Mouse (Mus musculus) ES-Bruce4 (cell line): ENCODE data around the gene Hsdl2. TPM values are rescaled to one million over a fixed set of nuclear protein-coding genes. Genes with fewer than 3 reads are reported as not detected.
"Not testable (repeated sequence)": the region's sequence is repeated elsewhere in the genome, so short reads cannot be mapped to it uniquely, and the experiment has no call there.

Source experiments
- H3K27ac ChIP-seq: 2 replicates; pipeline ENCODE4 v1.5.1; 2012; ENCODE audit warnings: low read length, inconsistent platforms; ENCODE audit not compliant: insufficient read depth
- H3K27me3 ChIP-seq: 2 replicates; pipeline ENCODE4 v1.6.1; 2012; ENCODE audit warnings: mild to moderate bottlenecking, low read length, inconsistent platforms; ENCODE audit not compliant: control insufficient read depth, poor library complexity, insufficient read depth, severe bottlenecking
- H3K36me3 ChIP-seq: 2 replicates; pipeline ENCODE4 v1.6.1; 2012; ENCODE audit warnings: inconsistent platforms, mild to moderate bottlenecking, low read length, moderate library complexity; ENCODE audit not compliant: control insufficient read depth, poor library complexity, insufficient read depth, severe bottlenecking
- H3K4me1 ChIP-seq: one replicate; pipeline ENCODE4 v1.8.1; 2011; ENCODE audit warnings: low read length; ENCODE audit not compliant: control insufficient read depth, insufficient read depth
- H3K4me3 ChIP-seq: 2 replicates; pipeline ENCODE4 v1.5.1; 2011; ENCODE audit warnings: low read depth, mild to moderate bottlenecking, low read length
- H3K9ac ChIP-seq: 2 replicates; pipeline ENCODE4 v1.6.1; 2012; ENCODE audit warnings: low read depth, mild to moderate bottlenecking, inconsistent platforms; ENCODE audit not compliant: poor library complexity, severe bottlenecking
- H3K9me3 ChIP-seq: replicated peaks from 2 replicates; pipeline ENCODE4 v1.6.1; 2012; ENCODE audit warnings: mild to moderate bottlenecking, low read length, inconsistent platforms; ENCODE audit not compliant: control insufficient read depth, poor library complexity, insufficient read depth, severe bottlenecking
- CTCF ChIP-seq: IDR thresholded peaks from one replicate; pipeline ENCODE4 v1.8.1; 2011; ENCODE audit warnings: low read depth, low read length
- EP300 ChIP-seq: IDR thresholded peaks from 2 replicates; pipeline ENCODE4 v1.6.1; 2011; ENCODE audit warnings: low read depth, low read length; ENCODE audit not compliant: insufficient read depth
- POLR2A ChIP-seq: IDR thresholded peaks from one replicate; pipeline ENCODE4 v1.8.1; 2011; ENCODE audit warnings: low read length; ENCODE audit not compliant: insufficient read depth
- polyA plus RNA-seq: library from polyadenylated mRNA; stranded (reverse); fragments of >200 nt; gene quantifications from 2 replicates; pipeline ENCODE4 v1.2.4, GENCODE M21; 2011; ENCODE audit warnings: low read depth; ENCODE audit not compliant: missing spikeins, insufficient read depth, insufficient read length

Hsdl2 gene
- polyA plus RNA-seq, 1 experiment, result 27.3 TPM

- TF ChIP-seq EP300, result no peak
- TF ChIP-seq CTCF, result no peak
- TF ChIP-seq POLR2A, result no peak
- Histone ChIP-seq H3K36me3 (no peaks in the 10 kb centered on the region), H3K4me3 (no peak overlapping the region), H3K27ac (peak overlapping the region; percentile 91), H3K4me1 (peaks cover 1% of the 10 kb centered on the region), H3K27me3 (no peaks in the 10 kb centered on the region; the same call in 1 of the 2 replicates), H3K9ac (no peak overlapping the region; the same call in 1 of the 2 replicates), H3K9me3 (no peaks in the 10 kb centered on the region)
These were observed 23.2 kb upstream of the Hsdl2 start for GRCm38 (mm10) chr4:59558096-59558720.

- Histone ChIP-seq H3K27ac (no peak overlapping the region), H3K4me3 (no peak overlapping the region), H3K9me3 (no peaks in the 10 kb centered on the region), H3K9ac (no peak overlapping the region), H3K4me1 (peaks cover 1% of the 10 kb centered on the region), H3K27me3 (no peaks in the 10 kb centered on the region), H3K36me3 (no peaks in the 10 kb centered on the region)
- no peak for TF ChIP-seq EP300
- TF ChIP-seq POLR2A, result no peak
- no peak for TF ChIP-seq CTCF
These were observed 21.2 kb upstream of the Hsdl2 start for GRCm38 (mm10) chr4:59560141-59560540.

GRCm38 (mm10) chr4:59564128-59564527, 17.2 kb upstream of the Hsdl2 start:
- Histone ChIP-seq H3K4me3 (no peak overlapping the region), H3K27me3 (no peaks in the 10 kb centered on the region), H3K4me1 (no peaks in the 10 kb centered on the region), H3K36me3 (no peaks in the 10 kb centered on the region), H3K27ac (no peak overlapping the region), H3K9ac (no peak overlapping the region), H3K9me3 (no peaks in the 10 kb centered on the region)
- TF ChIP-seq EP300 (no peak), POLR2A (no peak), CTCF (no peak)

GRCm38 (mm10) chr4:59565571-59566188, 15.7 kb upstream of the Hsdl2 start:
- H3K27ac ChIP-seq, result no peak overlapping the region
- no peak overlapping the region for H3K9ac ChIP-seq
- H3K36me3 ChIP-seq, result no peaks in the 10 kb centered on the region
- no peaks in the 10 kb centered on the region for H3K9me3 ChIP-seq
- H3K4me1 ChIP-seq, result no peaks in the 10 kb centered on the region
- no peaks in the 10 kb centered on the region for H3K27me3 ChIP-seq
- no peak for TF ChIP-seq EP300
- TF ChIP-seq CTCF, result no peak
- TF ChIP-seq POLR2A, result no peak
- no peak overlapping the region for H3K4me3 ChIP-seq

GRCm38 (mm10) chr4:59567576-59568260, 13.6 kb upstream of the Hsdl2 start:
- Histone ChIP-seq H3K9me3 (no peaks in the 10 kb centered on the region), H3K4me3 (no peak overlapping the region), H3K36me3 (no peaks in the 10 kb centered on the region), H3K27me3 (no peaks in the 10 kb centered on the region), H3K9ac (no peak overlapping the region), H3K27ac (no peak overlapping the region), H3K4me1 (no peaks in the 10 kb centered on the region)
- TF ChIP-seq EP300 (no peak), POLR2A (no peak), CTCF (no peak)

GRCm38 (mm10) chr4:59569538-59569937, 11.8 kb upstream of the Hsdl2 start:
- Histone ChIP-seq H3K36me3 (no peaks in the 10 kb centered on the region), H3K27ac (no peak overlapping the region), H3K9ac (no peak overlapping the region), H3K4me3 (no peak overlapping the region), H3K9me3 (no peaks in the 10 kb centered on the region), H3K4me1 (no peaks in the 10 kb centered on the region), H3K27me3 (no peaks in the 10 kb centered on the region)
- TF ChIP-seq CTCF, result peak; percentile 10
- TF ChIP-seq POLR2A, result no peak
- no peak for TF ChIP-seq EP300

GRCm38 (mm10) chr4:59570519-59570918, 10.8 kb upstream of the Hsdl2 start:
- not testable (repeated sequence) for H3K9me3 ChIP-seq, H3K4me3 ChIP-seq, H3K36me3 ChIP-seq, H3K27ac ChIP-seq, H3K27me3 ChIP-seq, H3K4me1 ChIP-seq, H3K9ac ChIP-seq
